Mouse (Mus musculus): ENCODE data around the gene Defb43.

DNA sequence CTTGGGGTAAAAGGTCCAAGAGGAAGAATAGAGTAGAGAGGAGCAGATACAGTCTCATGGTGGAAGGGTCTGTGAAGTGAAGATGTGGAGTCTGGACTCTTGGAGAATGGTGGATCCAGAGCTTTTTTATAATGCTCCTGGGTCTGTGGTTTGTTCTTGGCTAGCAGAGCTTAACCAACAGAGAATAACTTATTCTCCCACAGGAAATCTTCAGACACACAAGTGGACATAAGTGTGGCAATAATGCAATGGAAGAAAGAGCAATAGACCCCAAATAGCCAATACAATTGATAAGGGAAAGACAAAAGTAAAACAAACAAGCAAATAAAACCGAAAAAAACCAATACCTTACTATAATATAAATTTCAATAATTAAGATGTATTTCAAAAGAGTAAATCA lies 27.2 kb upstream of the Defb43 start, which contains the start of gene Defb48:
- no peak for TF ChIP-seq GATA1 (IDR thresholded peaks at IDR 0.05; ENCODE audit: low read length)
- TF ChIP-seq TAL1 (IDR thresholded peaks at IDR 0.05; ENCODE audit: low read length): no peak

Measured in erythroblast, embryonic 14.5 days (primary cell).